Mouse (Mus musculus): ENCODE measurements at regions not wholly inside any gene's neighbourhood (a gene's known extent, or its start where the extent isn't known, plus 50 kb on each side); places are given as distances from the start of the nearest gene placed in this dataset.

DNA sequence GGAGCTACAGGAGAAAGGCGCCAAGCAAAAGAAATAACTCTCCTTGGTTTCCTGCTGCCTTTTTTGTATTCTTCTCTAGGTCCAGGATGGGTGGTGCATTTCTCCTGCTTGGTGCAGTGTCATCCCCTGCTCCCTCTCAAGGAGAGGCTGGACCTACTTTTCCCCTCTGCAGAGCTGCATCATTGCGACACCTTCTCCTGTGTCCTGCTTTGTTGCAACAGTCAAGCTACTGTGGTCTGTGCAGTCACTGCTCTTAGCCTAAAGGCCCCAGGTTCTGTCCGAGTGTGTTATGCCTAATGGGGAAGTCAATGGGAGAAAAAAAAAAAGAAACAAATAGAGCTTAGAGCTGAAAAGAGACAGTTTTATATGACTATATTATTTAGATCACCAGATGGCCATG, 144.4 kb upstream of the Thumpd2 start:
- no peaks in the 10 kb centered on the region for H3K36me3 ChIP-seq (ENCODE audit: control insufficient read depth, insufficient read depth, low read length)
- no peak overlapping the region for H3K27ac ChIP-seq (ENCODE audit: low read length)
- H3K9ac ChIP-seq (ENCODE audit: low read depth, low read length), result no peak overlapping the region
- no peak overlapping the region for H3K4me2 ChIP-seq (ENCODE audit: low read length)
- no peak overlapping the region for H3K4me3 ChIP-seq (ENCODE audit: low read depth, low read length)
- 89% methylated on average over 3 of the region's 3 CpGs for WGBS
- no peaks in the 10 kb centered on the region; the same call in 1 of the 2 replicates for H3K9me3 ChIP-seq (replicated peaks; ENCODE audit: control insufficient read depth, low read length, poor library complexity, severe bottlenecking)
- no peaks in the 10 kb centered on the region for H3K27me3 ChIP-seq (ENCODE audit: control insufficient read depth, insufficient read depth, low read depth, low read length)
- ATAC-seq, result no peak
- no peaks in the 10 kb centered on the region for H3K4me1 ChIP-seq (ENCODE audit: control insufficient read depth, insufficient read depth, low read length)

DNA sequence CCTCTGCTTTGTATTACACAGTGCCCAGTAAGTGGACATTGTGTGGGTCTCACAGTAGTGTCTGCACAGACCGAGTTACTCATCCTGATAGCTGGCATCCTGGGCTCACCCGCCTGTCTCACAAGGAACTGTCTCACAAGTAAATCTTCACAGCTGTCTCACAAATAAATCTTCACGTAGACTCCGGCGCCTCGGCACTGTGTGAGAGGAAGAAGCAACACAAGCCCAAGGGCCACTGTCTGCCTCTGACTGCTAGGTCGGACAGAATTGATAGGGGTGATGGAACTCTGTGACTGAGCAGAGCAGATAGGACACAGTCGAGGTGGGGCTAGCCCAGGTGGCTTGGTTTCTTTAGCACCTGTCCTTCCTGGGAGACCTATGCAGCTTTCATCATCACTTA, 136.2 kb upstream of the Thumpd2 start:
- no peak for ATAC-seq
- no peaks in the 10 kb centered on the region for H3K36me3 ChIP-seq (ENCODE audit: control insufficient read depth, insufficient read depth, low read length)
- no peak overlapping the region for H3K27ac ChIP-seq (ENCODE audit: low read length)
- H3K27me3 ChIP-seq (ENCODE audit: control insufficient read depth, insufficient read depth, low read depth, low read length), result no peaks in the 10 kb centered on the region
- H3K4me1 ChIP-seq (ENCODE audit: control insufficient read depth, insufficient read depth, low read length), result no peaks in the 10 kb centered on the region
- H3K9ac ChIP-seq (ENCODE audit: low read depth, low read length), result no peak overlapping the region
- H3K9me3 ChIP-seq (replicated peaks; ENCODE audit: control insufficient read depth, low read length, poor library complexity, severe bottlenecking), result no peaks in the 10 kb centered on the region
- no peak overlapping the region for H3K4me2 ChIP-seq (ENCODE audit: low read length)
- WGBS, result 78% methylated on average over 8 of the region's 8 CpGs
- H3K4me3 ChIP-seq (ENCODE audit: low read depth, low read length), result no peak overlapping the region

GRCm38 (mm10) chr17:81194006-81194405, 129.1 kb upstream of the Thumpd2 start:
- peak; percentile 21; the same call in 1 of the 2 replicates for ATAC-seq
- no peak overlapping the region for H3K27ac ChIP-seq (ENCODE audit: low read length)

GRCm38 (mm10) chr17:81193230-81193871, 128.5 kb upstream of the Thumpd2 start:
- WGBS, result 33% methylated on average over 8 of the region's 8 CpGs
- Histone ChIP-seq H3K4me3 (ENCODE audit: low read depth, low read length) (no peak overlapping the region), H3K4me2 (ENCODE audit: low read length) (no peak overlapping the region), H3K9me3 (replicated peaks; ENCODE audit: control insufficient read depth, low read length, poor library complexity, severe bottlenecking) (no peaks in the 10 kb centered on the region), H3K4me1 (ENCODE audit: control insufficient read depth, insufficient read depth, low read length) (peaks cover 3% of the 10 kb centered on the region; the same call in 1 of the 2 replicates), H3K27me3 (ENCODE audit: control insufficient read depth, insufficient read depth, low read depth, low read length) (no peaks in the 10 kb centered on the region), H3K27ac (ENCODE audit: low read length) (no peak overlapping the region), H3K36me3 (ENCODE audit: control insufficient read depth, insufficient read depth, low read length) (no peaks in the 10 kb centered on the region), H3K9ac (ENCODE audit: low read depth, low read length) (no peak overlapping the region)
- peak; percentile 80 for ATAC-seq

More at GRCm38 (mm10) chr17:81194006-81194405, 129.1 kb upstream of the Thumpd2 start:
- 82% methylated on average over 10 of the region's 10 CpGs for WGBS
- Histone ChIP-seq H3K36me3 (ENCODE audit: control insufficient read depth, insufficient read depth, low read length) (no peaks in the 10 kb centered on the region), H3K4me1 (ENCODE audit: control insufficient read depth, insufficient read depth, low read length) (peaks cover 3% of the 10 kb centered on the region; the same call in 1 of the 2 replicates), H3K27me3 (ENCODE audit: control insufficient read depth, insufficient read depth, low read depth, low read length) (no peaks in the 10 kb centered on the region), H3K4me2 (ENCODE audit: low read length) (no peak overlapping the region), H3K9me3 (replicated peaks; ENCODE audit: control insufficient read depth, low read length, poor library complexity, severe bottlenecking) (no peaks in the 10 kb centered on the region), H3K9ac (ENCODE audit: low read depth, low read length) (no peak overlapping the region), H3K4me3 (ENCODE audit: low read depth, low read length) (no peak overlapping the region)

- WGBS, result 54% methylated on average over 4 of the region's 4 CpGs
- 0 out of 2 replicates have a peak, but pooled peaks have one; percentile 54 for ATAC-seq
Measured at GRCm38 (mm10) chr17:81189996-81190395, 125.1 kb upstream of the Thumpd2 start.

GRCm38 (mm10) chr17:81185685-81186084, 120.8 kb upstream of the Thumpd2 start:
- no peak for ATAC-seq
- Histone ChIP-seq H3K4me3 (ENCODE audit: low read depth, low read length) (no peak overlapping the region), H3K27me3 (ENCODE audit: control insufficient read depth, insufficient read depth, low read depth, low read length) (no peaks in the 10 kb centered on the region), H3K9me3 (replicated peaks; ENCODE audit: control insufficient read depth, low read length, poor library complexity, severe bottlenecking) (no peaks in the 10 kb centered on the region), H3K36me3 (ENCODE audit: control insufficient read depth, insufficient read depth, low read length) (no peaks in the 10 kb centered on the region), H3K4me1 (ENCODE audit: control insufficient read depth, insufficient read depth, low read length) (no peaks in the 10 kb centered on the region), H3K27ac (ENCODE audit: low read length) (no peak overlapping the region), H3K4me2 (ENCODE audit: low read length) (no peak overlapping the region), H3K9ac (ENCODE audit: low read depth, low read length) (no peak overlapping the region)
- WGBS, result 98% methylated on average over 1 of the region's 1 CpGs

More at GRCm38 (mm10) chr17:81189996-81190395, 125.1 kb upstream of the Thumpd2 start:
- Histone ChIP-seq H3K4me3 (ENCODE audit: low read depth, low read length) (no peak overlapping the region), H3K36me3 (ENCODE audit: control insufficient read depth, insufficient read depth, low read length) (no peaks in the 10 kb centered on the region), H3K4me2 (ENCODE audit: low read length) (no peak overlapping the region), H3K9me3 (replicated peaks; ENCODE audit: control insufficient read depth, low read length, poor library complexity, severe bottlenecking) (no peaks in the 10 kb centered on the region), H3K4me1 (ENCODE audit: control insufficient read depth, insufficient read depth, low read length) (peaks cover 3% of the 10 kb centered on the region; the same call in 1 of the 2 replicates), H3K27ac (ENCODE audit: low read length) (no peak overlapping the region), H3K27me3 (ENCODE audit: control insufficient read depth, insufficient read depth, low read depth, low read length) (no peaks in the 10 kb centered on the region), H3K9ac (ENCODE audit: low read depth, low read length) (no peak overlapping the region)

GRCm38 (mm10) chr17:81180813-81181424, 116.0 kb upstream of the Thumpd2 start:
- Histone ChIP-seq H3K27me3 (ENCODE audit: control insufficient read depth, insufficient read depth, low read depth, low read length) (no peaks in the 10 kb centered on the region), H3K9ac (ENCODE audit: low read depth, low read length) (no peak overlapping the region), H3K4me3 (ENCODE audit: low read depth, low read length) (no peak overlapping the region), H3K9me3 (replicated peaks; ENCODE audit: control insufficient read depth, low read length, poor library complexity, severe bottlenecking) (no peaks in the 10 kb centered on the region), H3K36me3 (ENCODE audit: control insufficient read depth, insufficient read depth, low read length) (no peaks in the 10 kb centered on the region), H3K4me2 (ENCODE audit: low read length) (no peak overlapping the region), H3K27ac (ENCODE audit: low read length) (no peak overlapping the region), H3K4me1 (ENCODE audit: control insufficient read depth, insufficient read depth, low read length) (no peaks in the 10 kb centered on the region)
- WGBS, result 89% methylated on average over 8 of the region's 8 CpGs
- ATAC-seq, result no peak

GRCm38 (mm10) chr17:81176306-81176705, 111.4 kb upstream of the Thumpd2 start:
- no peak overlapping the region for H3K4me2 ChIP-seq (ENCODE audit: low read length)
- no peaks in the 10 kb centered on the region for H3K9me3 ChIP-seq (replicated peaks; ENCODE audit: control insufficient read depth, low read length, poor library complexity, severe bottlenecking)
- H3K4me1 ChIP-seq (ENCODE audit: control insufficient read depth, insufficient read depth, low read length), result no peaks in the 10 kb centered on the region
- WGBS, result 90% methylated on average over 3 of the region's 3 CpGs
- no peak overlapping the region for H3K9ac ChIP-seq (ENCODE audit: low read depth, low read length)
- no peak for ATAC-seq
- H3K27me3 ChIP-seq (ENCODE audit: control insufficient read depth, insufficient read depth, low read depth, low read length), result no peaks in the 10 kb centered on the region
- no peak overlapping the region for H3K4me3 ChIP-seq (ENCODE audit: low read depth, low read length)
- H3K36me3 ChIP-seq (ENCODE audit: control insufficient read depth, insufficient read depth, low read length), result no peaks in the 10 kb centered on the region
- H3K27ac ChIP-seq (ENCODE audit: low read length), result no peak overlapping the region

DNA sequence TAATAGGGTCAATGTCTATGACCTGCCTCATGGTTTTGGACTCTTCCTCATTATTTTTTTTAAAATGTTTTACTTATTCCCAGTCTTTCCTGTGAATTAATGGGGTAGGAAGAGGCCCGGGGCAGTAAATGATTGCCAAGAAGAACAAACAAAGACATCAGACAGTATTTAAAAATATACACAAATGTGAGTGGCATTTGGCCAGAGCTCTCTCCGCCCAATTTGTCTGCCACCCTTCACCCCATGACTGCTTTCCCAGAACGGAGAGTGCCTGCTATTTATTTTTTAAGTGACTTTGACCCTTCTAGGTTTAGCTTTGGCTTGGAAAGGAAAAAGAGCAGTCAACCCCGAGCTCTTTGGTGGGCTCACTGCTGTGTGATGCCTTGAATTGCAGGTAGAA, 111.0 kb upstream of the Thumpd2 start:
- ATAC-seq, result no peak

More for the DNA sequence above, 111.0 kb upstream of the Thumpd2 start:
- 75% methylated on average over 4 of the region's 4 CpGs for WGBS
- no peak overlapping the region for H3K9ac ChIP-seq (ENCODE audit: low read depth, low read length)
- no peak overlapping the region for H3K27ac ChIP-seq (ENCODE audit: low read length)
- no peak overlapping the region for H3K4me2 ChIP-seq (ENCODE audit: low read length)
- H3K36me3 ChIP-seq (ENCODE audit: control insufficient read depth, insufficient read depth, low read length), result no peaks in the 10 kb centered on the region
- H3K9me3 ChIP-seq (replicated peaks; ENCODE audit: control insufficient read depth, low read length, poor library complexity, severe bottlenecking), result no peaks in the 10 kb centered on the region
- H3K27me3 ChIP-seq (ENCODE audit: control insufficient read depth, insufficient read depth, low read depth, low read length), result no peaks in the 10 kb centered on the region
- no peak overlapping the region for H3K4me3 ChIP-seq (ENCODE audit: low read depth, low read length)
- H3K4me1 ChIP-seq (ENCODE audit: control insufficient read depth, insufficient read depth, low read length), result no peaks in the 10 kb centered on the region

Measured in midbrain, embryonic 16.5 days (tissue).